In the genomic region with DNA sequence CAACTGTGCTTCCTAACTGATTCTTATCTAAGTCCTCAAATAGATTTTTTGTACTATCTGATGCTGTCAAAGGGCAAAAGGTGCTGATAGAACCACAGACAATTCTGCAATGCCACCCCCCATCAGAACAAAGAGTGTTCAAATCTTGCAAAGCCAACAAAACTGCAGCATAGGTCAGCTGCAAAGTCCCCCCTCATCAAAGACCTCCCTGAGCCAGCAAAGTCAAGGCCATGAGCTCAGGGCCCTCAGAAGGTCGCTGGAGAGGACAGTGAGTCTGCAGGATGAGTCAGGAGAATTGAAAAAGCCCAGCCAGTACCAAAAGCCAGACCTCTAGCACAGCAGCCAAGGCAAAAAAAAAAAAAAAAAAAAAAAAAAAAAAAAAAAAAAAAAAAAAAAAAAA, we compare ENCODE assay signal across 14 mouse cellular contexts. TPM values are rescaled to one million over a fixed set of nuclear protein-coding genes. Genes with fewer than 3 reads are reported as not detected.
"Had no signal": no experiment of that assay in that cellular context is flagged by ENCODE, and none has a peak within 500 bp of the region (broad histone marks: within the 10 kb centered on the region; RNA-seq: fewer than 3 reads in every experiment).

No protein-coding gene starts in this region.

- DNase-seq: kidney, adult 11 months; kidney, adult 8-10 months; kidney, postnatal 10 days; kidney, postnatal 36 days; layer of hippocampus, postnatal 36 days; left cerebral cortex, postnatal 4 days; lung, adult 2 months; lung, postnatal 14 days; retina, postnatal 1 day; right cerebral cortex, postnatal 25 days; thymus, postnatal 25 days had no signal

- ATAC-seq: midbrain, embryonic 13.5 days; midbrain, embryonic 16.5 days had no signal

RNA-seq across cellular contexts. Expression of a gene that starts 34.9 kb away (rescaled TPM):
- total RNA-seq: monocyte, adult 5-6 weeks had no signal
